Mouse (Mus musculus): ENCODE data around the gene Grik3.
"Not testable (repeated sequence)": the region's sequence is repeated elsewhere in the genome, so short reads cannot be mapped to it uniquely, and the experiment has no call there.

The Grik3 gene

GRCm38 (mm10) chr4:125590241-125590919 is 99.9 kb downstream of the Grik3 start:
- peak; percentile 68 for DNase-seq (ENCODE audit: extremely low spot score, low spot score)

- no peak for DNase-seq (ENCODE audit: extremely low spot score, low spot score)
Observed at GRCm38 (mm10) chr4:125592663-125593062, 102.2 kb downstream of the Grik3 start.

GRCm38 (mm10) chr4:125595011-125595410 is 104.5 kb downstream of the Grik3 start:
- no peak for DNase-seq (ENCODE audit: extremely low spot score, low spot score)

GRCm38 (mm10) chr4:125598677-125599076 is 108.2 kb downstream of the Grik3 start:
- no peak for DNase-seq (ENCODE audit: extremely low spot score, low spot score)

- no peak for DNase-seq (ENCODE audit: extremely low spot score, low spot score)
Observed at GRCm38 (mm10) chr4:125599510-125600005, 109.1 kb downstream of the Grik3 start.

GRCm38 (mm10) chr4:125600642-125601041 is 110.1 kb downstream of the Grik3 start:
- DNase-seq (ENCODE audit: extremely low spot score, low spot score) = no peak

- DNase-seq (ENCODE audit: extremely low spot score, low spot score) = no peak
Observed at GRCm38 (mm10) chr4:125601301-125601700, 110.8 kb downstream of the Grik3 start.

GRCm38 (mm10) chr4:125604494-125604893 is 114.0 kb downstream of the Grik3 start:
- no peak for DNase-seq (ENCODE audit: extremely low spot score, low spot score)

- no peak for DNase-seq (ENCODE audit: extremely low spot score, low spot score)
Observed at GRCm38 (mm10) chr4:125606147-125606546, 115.6 kb downstream of the Grik3 start.

- no peak for DNase-seq (ENCODE audit: extremely low spot score, low spot score)
Observed at GRCm38 (mm10) chr4:125607397-125608042, 117.0 kb downstream of the Grik3 start.

GRCm38 (mm10) chr4:125608896-125609295 is 118.4 kb downstream of the Grik3 start:
- DNase-seq (ENCODE audit: extremely low spot score, low spot score) = not testable (repeated sequence)

GRCm38 (mm10) chr4:125609320-125610306 is 119.1 kb downstream of the Grik3 start:
- DNase-seq (ENCODE audit: extremely low spot score, low spot score) = no peak

GRCm38 (mm10) chr4:125617851-125618250 is 127.4 kb downstream of the Grik3 start:
- no peak for DNase-seq (ENCODE audit: extremely low spot score, low spot score)

- no peak for DNase-seq (ENCODE audit: extremely low spot score, low spot score)
Observed at GRCm38 (mm10) chr4:125618524-125619320, 128.2 kb downstream of the Grik3 start.

- no peak for DNase-seq (ENCODE audit: extremely low spot score, low spot score)
Observed at GRCm38 (mm10) chr4:125624885-125625678, 134.6 kb downstream of the Grik3 start.

GRCm38 (mm10) chr4:125629544-125629943 is 139.0 kb downstream of the Grik3 start:
- DNase-seq (ENCODE audit: extremely low spot score, low spot score) = no peak

- no peak for DNase-seq (ENCODE audit: extremely low spot score, low spot score)
Observed at GRCm38 (mm10) chr4:125635037-125635436, 144.5 kb downstream of the Grik3 start.

- DNase-seq (ENCODE audit: extremely low spot score, low spot score) = no peak
Observed at GRCm38 (mm10) chr4:125636616-125637304, 146.3 kb downstream of the Grik3 start.

- DNase-seq (ENCODE audit: extremely low spot score, low spot score) = no peak
Observed at GRCm38 (mm10) chr4:125637364-125637763, 146.9 kb downstream of the Grik3 start.

Data from neural tube, embryonic 10.5 days (tissue).